Mouse (Mus musculus) C2C12 (cell line): ENCODE data around the gene Ankrd13b.

Experiments
- CEBPB ChIP-seq: IDR thresholded peaks from one replicate; pipeline ENCODE4 v1.6.1; 2011; ENCODE audit warnings: low read depth, mild to moderate bottlenecking, control low read depth, moderate library complexity
- CTCF ChIP-seq: IDR thresholded peaks from one replicate; pipeline ENCODE4 v1.5.1; 2011; ENCODE audit not compliant: control insufficient read depth, insufficient read depth, insufficient read length
- MAX ChIP-seq: IDR thresholded peaks from one replicate; pipeline ENCODE4 v1.6.1; 2011; ENCODE audit warnings: mild to moderate bottlenecking, control low read depth
- USF1 ChIP-seq: IDR thresholded peaks from one replicate; pipeline ENCODE4 v1.6.1; 2011; ENCODE audit warnings: low read depth, mild to moderate bottlenecking, control low read depth, moderate library complexity

DNA sequence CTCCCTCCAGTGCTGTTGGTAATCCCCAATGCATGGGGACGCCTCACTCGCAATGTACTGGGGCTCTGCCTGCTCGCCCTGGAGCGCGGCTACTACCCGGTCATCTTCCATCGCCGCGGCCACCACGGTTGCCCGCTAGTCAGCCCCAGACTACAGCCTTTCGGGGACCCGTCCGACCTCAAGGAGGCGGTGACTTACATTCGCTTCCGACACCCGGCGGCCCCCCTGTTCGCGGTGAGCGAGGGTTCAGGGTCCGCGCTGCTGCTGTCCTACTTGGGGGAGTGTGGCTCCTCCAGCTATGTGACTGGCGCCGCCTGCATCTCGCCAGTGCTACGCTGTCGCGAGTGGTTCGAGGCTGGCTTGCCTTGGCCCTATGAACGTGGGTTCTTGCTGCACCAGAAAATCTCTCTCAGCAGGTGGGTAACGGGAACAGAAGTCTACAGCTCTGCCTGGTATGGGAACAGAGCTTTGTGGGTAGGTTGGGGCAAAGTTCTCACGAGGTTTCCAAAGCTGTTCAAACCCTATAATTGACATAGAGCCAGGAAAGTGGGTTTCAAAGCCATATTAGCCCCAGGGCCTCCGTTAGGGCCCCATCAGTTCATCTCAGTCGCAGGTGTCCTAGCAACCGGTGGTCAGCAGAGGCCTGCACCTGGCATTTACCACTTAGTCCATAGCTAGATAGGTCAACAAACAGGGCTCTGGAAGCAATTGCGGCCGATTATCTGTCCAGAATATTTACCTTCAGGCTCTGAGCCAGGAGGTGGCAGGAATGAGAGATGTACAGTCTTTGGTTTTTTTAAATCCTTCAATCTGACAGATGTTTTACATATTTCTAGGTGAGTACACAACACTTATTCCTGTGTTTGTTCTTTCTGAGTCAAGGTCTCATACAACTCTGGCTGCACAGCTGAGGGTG, 26.4 kb upstream of the Ankrd13b start, which contains the start of gene Trp53i13:
- TF ChIP-seq MAX (no peak), CTCF (no peak), CEBPB (no peak), USF1 (no peak)
